Mouse (Mus musculus): ENCODE data around the gene Plxna2. TPM values are rescaled to one million over a fixed set of nuclear protein-coding genes. Genes with fewer than 3 reads are reported as not detected.

The Plxna2 gene
- polyA plus RNA-seq, 1 experiment from 2014 or later, result 27.9 TPM

GRCm38 (mm10) chr1:194836671-194837070 lies 218.7 kb downstream of the Plxna2 start:
- Histone ChIP-seq H3K9ac (no peak overlapping the region), H3K9me3 (replicated peaks) (no peaks in the 10 kb centered on the region), H3K4me3 (no peak overlapping the region), H3K27ac (no peak overlapping the region), H3K4me2 (replicated peaks) (no peak overlapping the region), H3K27me3 (no peaks in the 10 kb centered on the region), H3K4me1 (no peaks in the 10 kb centered on the region), H3K36me3 (no peaks in the 10 kb centered on the region)
- no peak for ATAC-seq (ENCODE audit: low FRiP score)
- WGBS, result 85% methylated on average over 4 of the region's 4 CpGs

- Histone ChIP-seq H3K4me1 (no peaks in the 10 kb centered on the region), H3K36me3 (no peaks in the 10 kb centered on the region), H3K9ac (no peak overlapping the region), H3K9me3 (replicated peaks) (no peaks in the 10 kb centered on the region), H3K4me2 (replicated peaks) (no peak overlapping the region), H3K27me3 (no peaks in the 10 kb centered on the region), H3K27ac (no peak overlapping the region), H3K4me3 (no peak overlapping the region)
- ATAC-seq (ENCODE audit: low FRiP score), result no peak
- 50% methylated on average over 1 of the region's 1 CpGs for WGBS
Measured at GRCm38 (mm10) chr1:194839230-194839910, 221.4 kb downstream of the Plxna2 start.

GRCm38 (mm10) chr1:194843020-194843419 lies 225.0 kb downstream of the Plxna2 start:
- H3K4me2 ChIP-seq (replicated peaks), result no peak overlapping the region
- H3K36me3 ChIP-seq, result no peaks in the 10 kb centered on the region
- no peak overlapping the region for H3K9ac ChIP-seq
- no peak overlapping the region for H3K27ac ChIP-seq
- H3K9me3 ChIP-seq (replicated peaks), result no peaks in the 10 kb centered on the region
- H3K27me3 ChIP-seq, result no peaks in the 10 kb centered on the region
- no peak for ATAC-seq (ENCODE audit: low FRiP score)
- no peaks in the 10 kb centered on the region for H3K4me1 ChIP-seq
- no peak overlapping the region for H3K4me3 ChIP-seq
- WGBS, result 89% methylated on average over 2 of the region's 2 CpGs

GRCm38 (mm10) chr1:194847014-194847413 lies 229.0 kb downstream of the Plxna2 start:
- H3K4me1 ChIP-seq, result 0 out of 2 replicates have a peak, but pooled peaks cover 3% of the 10 kb centered on the region
- H3K4me2 ChIP-seq (replicated peaks), result no peak overlapping the region
- WGBS, result 90% methylated on average over 4 of the region's 4 CpGs
- H3K36me3 ChIP-seq, result no peaks in the 10 kb centered on the region
- no peaks in the 10 kb centered on the region for H3K9me3 ChIP-seq (replicated peaks)
- H3K9ac ChIP-seq, result no peak overlapping the region
- no peak overlapping the region for H3K27ac ChIP-seq
- no peak overlapping the region for H3K4me3 ChIP-seq
- no peak for ATAC-seq (ENCODE audit: low FRiP score)
- no peaks in the 10 kb centered on the region for H3K27me3 ChIP-seq

GRCm38 (mm10) chr1:194851242-194852064 lies 233.4 kb downstream of the Plxna2 start:
- Histone ChIP-seq H3K4me3 (no peak overlapping the region), H3K27ac (peak overlapping the region; percentile 68), H3K27me3 (no peaks in the 10 kb centered on the region), H3K4me2 (replicated peaks) (no peak overlapping the region), H3K9me3 (replicated peaks) (no peaks in the 10 kb centered on the region), H3K4me1 (0 out of 2 replicates have a peak, but pooled peaks cover 3% of the 10 kb centered on the region), H3K36me3 (no peaks in the 10 kb centered on the region), H3K9ac (no peak overlapping the region)
- 70% methylated on average over 4 of the region's 4 CpGs for WGBS
- ATAC-seq (ENCODE audit: low FRiP score), result peak; percentile 74

GRCm38 (mm10) chr1:194852065-194852358 lies 234.0 kb downstream of the Plxna2 start:
- Histone ChIP-seq H3K9ac (no peak overlapping the region), H3K4me2 (replicated peaks) (no peak overlapping the region), H3K9me3 (replicated peaks) (no peaks in the 10 kb centered on the region), H3K4me3 (no peak overlapping the region), H3K27ac (peak overlapping the region; percentile 68), H3K27me3 (no peaks in the 10 kb centered on the region), H3K4me1 (0 out of 2 replicates have a peak, but pooled peaks cover 3% of the 10 kb centered on the region), H3K36me3 (no peaks in the 10 kb centered on the region)
- peak; percentile 46 for ATAC-seq (ENCODE audit: low FRiP score)
- 64% methylated on average over 2 of the region's 2 CpGs for WGBS

Small RNA genes within 50 kb of the gene (microRNA-seq; reads per million reads assigned to microRNA genes)
- 1.4 reads per million for gene Mir3962

Measured in hindbrain, embryonic 12.5 days (tissue).